Mouse (Mus musculus): ENCODE results near the gene Pip4k2b.

GRCm38 (mm10) chr11:97771410-97771809, 26.9 kb upstream of the Pip4k2b start:
- TF ChIP-seq POLR2A (IDR thresholded peaks at IDR 0.05; ENCODE audit: borderline replicate concordance, low read depth, low read length) = no peak
- TF ChIP-seq CTCF (IDR thresholded peaks at IDR 0.05; ENCODE audit: low read depth, low read length) = no peak

All from bone marrow macrophage, adult 2 months (primary cell).